Mouse (Mus musculus): ENCODE results near the gene Nr0b2.

DNA sequence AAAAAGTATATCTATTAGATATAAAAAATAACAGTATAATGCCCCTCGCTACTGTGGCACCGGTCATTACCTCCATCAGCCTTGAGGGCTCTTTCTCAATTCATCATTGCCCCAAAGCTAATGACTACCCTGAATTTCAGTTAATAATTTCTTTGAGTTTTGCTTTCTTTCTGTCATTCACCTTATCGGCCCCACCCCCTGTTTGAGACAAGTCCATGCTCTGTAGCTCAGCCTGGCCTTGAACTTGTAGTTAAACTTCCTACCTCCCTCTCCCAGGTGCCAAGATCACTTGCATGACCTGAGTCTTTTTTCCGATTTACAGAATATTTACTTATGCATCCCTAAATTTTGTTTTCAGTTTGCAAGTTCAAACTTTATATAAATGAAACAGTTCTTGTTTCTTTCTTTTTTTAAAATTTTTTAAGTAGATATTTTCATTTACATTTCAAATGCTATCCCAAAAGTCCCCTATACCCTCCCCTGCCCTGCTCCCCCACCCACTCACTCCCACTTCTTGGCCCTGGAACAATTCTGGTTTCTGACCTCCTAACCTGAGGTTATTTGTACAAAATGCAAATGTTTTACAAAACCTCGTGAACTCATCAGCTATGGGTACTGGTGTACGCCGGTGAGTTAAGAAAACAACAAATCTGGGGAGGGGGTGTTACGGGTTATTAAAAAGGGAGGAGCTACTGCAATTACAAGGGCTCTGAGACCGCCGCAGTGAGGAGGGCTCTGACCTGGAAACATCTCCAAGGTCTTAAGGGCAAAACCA lies 16.3 kb downstream of the Nr0b2 start:
- TF ChIP-seq POLR2A (IDR thresholded peaks at IDR 0.05; ENCODE audit: low read depth, low read length) (no peak), CTCF (IDR thresholded peaks at IDR 0.05; ENCODE audit: extremely low read depth, insufficient read length, insufficient replicate concordance, low read depth, low read length) (no peak)
